Mouse (Mus musculus) kidney, embryonic 14.5 days (tissue): ENCODE results near the gene Slc13a5. TPM values are rescaled to one million over a fixed set of nuclear protein-coding genes. Genes with fewer than 3 reads are reported as not detected.

ENCODE experiments used
- ATAC-seq: fragments of 200-750 bp; cut with Nextera tagmentation; 2 replicates; pipeline ENCODE4 v1.8.0; 2017; ENCODE audit warnings: moderate number of reproducible peaks, mild to moderate bottlenecking, moderate TSS enrichment, moderate library complexity; ENCODE audit not compliant: low FRiP score, low TSS enrichment
- H3K27ac ChIP-seq: fragments of 300-500 bp; sonication (generic); 2 replicates; pipeline ENCODE4 v1.5.1; 2014; ENCODE audit warnings: low read depth, mild to moderate bottlenecking, low read length, moderate library complexity, mixed read lengths
- H3K27me3 ChIP-seq: fragments of 300-500 bp; sonication (generic); 2 replicates; pipeline ENCODE4 v1.6.1; 2014; ENCODE audit warnings: mild to moderate bottlenecking, low read length; ENCODE audit not compliant: control insufficient read depth, insufficient read depth
- H3K36me3 ChIP-seq: fragments of 300-500 bp; sonication (generic); 2 replicates; pipeline ENCODE4 v1.6.1; 2014; ENCODE audit warnings: low read length, mixed read lengths; ENCODE audit not compliant: control insufficient read depth, insufficient read depth
- H3K4me1 ChIP-seq: fragments of 300-500 bp; sonication (generic); 2 replicates; pipeline ENCODE4 v1.6.1; 2014; ENCODE audit warnings: low read length, mixed read lengths; ENCODE audit not compliant: control insufficient read depth, insufficient read depth
- H3K4me2 ChIP-seq: fragments of 300-500 bp; sonication (generic); replicated peaks from 2 replicates; pipeline ENCODE4 v1.6.1; 2014; ENCODE audit warnings: low read depth, mild to moderate bottlenecking, low read length
- H3K4me3 ChIP-seq: fragments of 300-500 bp; sonication (generic); 2 replicates; pipeline ENCODE4 v1.5.1; 2014; ENCODE audit warnings: mild to moderate bottlenecking, low read length
- H3K9ac ChIP-seq: fragments of 300-500 bp; sonication (generic); 2 replicates; pipeline ENCODE4 v1.6.1; 2014; ENCODE audit warnings: low read depth, mild to moderate bottlenecking, low read length, moderate library complexity
- H3K9me3 ChIP-seq: fragments of 300-500 bp; sonication (generic); 2 replicates; pipeline ENCODE4 v1.6.1; 2016; ENCODE audit warnings: low read length; ENCODE audit not compliant: control insufficient read depth
- WGBS: fragments of 180-500 bp; shearing (Covaris S2); extraction: QIAGEN DNeasy Blood & Tissue Kit; methylation state at CpG from one replicate; pipeline ENCODE4 v1.1.7; 2014; 5-methylcytosine and 5-hydroxymethylcytosine counted together
- polyA plus RNA-seq: library from polyadenylated mRNA; unstranded; fragments of >200 nt; fragmentation: Nextera tagmentation; extraction: Ambion mirVana; gene quantifications from 2 replicates; pipeline ENCODE4 v1.2.1, GENCODE M21; 2014

Gene Slc13a5
- polyA plus RNA-seq, 1 experiment from 2014 or later: 0.15 TPM

DNA sequence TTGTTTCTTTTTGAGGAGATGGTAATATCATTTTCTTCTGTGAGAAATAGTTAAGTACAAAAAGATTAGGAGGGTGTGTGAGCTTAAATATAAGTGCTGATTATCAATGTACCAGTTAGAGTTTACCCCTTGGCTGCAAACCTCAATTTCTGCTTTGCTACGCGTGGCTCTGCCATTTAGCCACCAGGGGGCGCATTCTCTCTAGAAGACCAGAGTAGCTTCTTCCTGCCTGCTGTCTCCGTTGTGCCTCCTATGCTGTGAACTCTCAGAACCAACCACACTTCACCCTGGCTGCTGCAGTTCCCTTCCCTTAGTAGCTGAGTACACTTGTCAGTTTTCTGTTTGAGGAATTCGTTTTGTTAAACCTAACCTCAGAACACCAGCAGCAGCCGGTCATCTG lies 45.7 kb downstream of the Slc13a5 start:
- Histone ChIP-seq H3K4me1 (no peaks in the 10 kb centered on the region), H3K4me2 (no peak overlapping the region), H3K4me3 (no peak overlapping the region), H3K27ac (no peak overlapping the region), H3K9ac (no peak overlapping the region), H3K36me3 (no peaks in the 10 kb centered on the region), H3K27me3 (no peaks in the 10 kb centered on the region), H3K9me3 (no peaks in the 10 kb centered on the region)
- WGBS: 17% methylated on average over 6 of the region's 6 CpGs
- ATAC-seq: 0 out of 2 replicates have a peak, but pooled peaks have one; percentile 61

DNA sequence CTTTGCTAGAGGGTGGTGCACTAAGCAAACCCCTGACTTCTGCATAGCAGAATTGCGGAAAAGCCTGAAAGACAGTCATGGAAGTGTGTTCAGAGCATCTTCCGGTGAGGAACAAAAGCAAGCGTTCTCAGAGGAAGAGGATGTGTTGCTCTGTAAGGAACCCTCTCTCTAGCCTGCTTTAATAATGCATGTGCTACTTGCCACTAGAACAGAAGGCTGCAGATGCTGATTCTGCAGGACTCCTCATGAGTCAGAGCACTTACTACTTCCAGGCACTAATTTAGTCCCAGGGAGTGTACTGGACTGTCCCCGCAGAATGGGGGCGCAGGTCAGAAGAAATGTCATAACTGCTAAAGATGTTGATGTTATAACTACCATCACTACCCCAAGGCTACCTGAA lies 49.9 kb downstream of the Slc13a5 start:
- no peak for ATAC-seq

DNA sequence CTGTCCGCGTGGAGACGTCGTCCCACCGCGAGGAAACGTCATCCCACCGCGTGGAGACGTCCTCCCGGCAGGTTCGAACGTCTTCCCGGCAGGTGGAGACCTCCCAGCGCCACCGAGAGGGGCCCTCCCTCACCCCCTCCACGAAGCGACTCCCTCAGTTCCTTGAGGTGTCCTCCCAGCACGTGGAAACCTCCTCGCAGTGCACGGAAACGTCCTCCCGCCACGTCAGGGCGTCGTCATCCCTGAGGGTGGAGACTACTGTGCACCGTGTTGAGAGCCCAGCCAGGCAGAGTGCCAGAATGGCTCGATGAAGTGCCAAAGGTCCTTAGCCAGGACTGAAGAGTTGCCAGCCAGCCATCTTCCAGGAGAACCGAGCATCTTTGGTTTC lies 51.6 kb downstream of the Slc13a5 start, which contains the start of gene Med31:
TSS of gene Med31 (minus strand) at position 183 of the 388 bp plus-strand sequence.
- no peaks in the 10 kb centered on the region for H3K4me1 ChIP-seq
- WGBS: 2% methylated on average over 29 of the region's 29 CpGs
- peak within 1 kb of the TSS; percentile 92 for H3K4me3 ChIP-seq

More for the DNA sequence above, 49.9 kb downstream of the Slc13a5 start:
- Histone ChIP-seq H3K27ac (no peak overlapping the region), H3K9ac (no peak overlapping the region), H3K4me2 (no peak overlapping the region), H3K27me3 (no peaks in the 10 kb centered on the region), H3K36me3 (peaks cover 10% of the 10 kb centered on the region), H3K9me3 (no peaks in the 10 kb centered on the region), H3K4me1 (no peaks in the 10 kb centered on the region), H3K4me3 (no peak overlapping the region)
- 81% methylated on average over 5 of the region's 5 CpGs for WGBS

DNA sequence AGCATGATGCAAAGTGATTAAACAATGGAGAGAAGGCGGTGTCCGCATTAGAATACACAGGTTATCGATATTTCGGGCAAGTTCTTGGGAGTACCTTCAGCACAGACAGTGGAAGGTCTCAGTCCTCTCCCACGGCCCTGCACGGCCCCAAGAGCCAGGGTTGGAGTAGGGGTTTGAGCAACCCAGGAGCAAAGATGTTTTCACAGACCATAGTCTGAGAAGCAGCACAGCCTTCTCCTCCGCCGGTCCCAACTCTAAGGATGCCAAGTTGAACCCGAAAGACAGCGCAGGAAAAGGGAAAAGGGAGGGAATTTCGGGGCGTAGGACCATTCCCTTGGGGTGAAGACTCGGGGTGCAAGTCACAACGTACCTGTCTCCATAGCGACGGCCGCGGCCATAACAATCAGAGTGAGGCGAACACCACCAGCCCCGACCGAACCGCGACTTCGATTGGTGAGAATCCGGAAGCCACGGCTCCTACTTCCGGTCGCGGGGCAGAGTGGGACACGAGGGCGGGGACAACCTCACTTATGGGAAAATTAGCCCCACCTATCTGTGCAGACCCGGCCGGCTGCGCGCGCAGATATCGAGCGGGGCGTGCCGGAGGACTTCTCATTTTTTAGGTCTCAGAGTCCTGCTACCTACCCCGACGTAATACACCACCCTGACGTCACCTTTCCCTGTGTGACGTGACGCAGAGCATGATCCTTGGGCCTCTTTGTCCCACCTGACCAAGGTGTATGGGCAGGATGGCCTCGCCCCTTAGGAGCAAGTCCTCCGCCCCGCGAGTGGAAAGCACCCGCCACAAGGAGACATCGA lies 52.2 kb downstream of the Slc13a5 start:
- no peaks in the 10 kb centered on the region for H3K4me1 ChIP-seq
- H3K27ac ChIP-seq: peak overlapping the region; percentile 55; the same call in 1 of the 2 replicates
- H3K4me3 ChIP-seq: peak overlapping the region; percentile 92
- H3K4me2 ChIP-seq: peak overlapping the region; percentile 93
- 1% methylated on average over 51 of the region's 51 CpGs for WGBS
- peak overlapping the region; percentile 86 for H3K9ac ChIP-seq
- no peaks in the 10 kb centered on the region for H3K9me3 ChIP-seq
- H3K36me3 ChIP-seq: peaks cover 33% of the 10 kb centered on the region
- no peaks in the 10 kb centered on the region for H3K27me3 ChIP-seq
- ATAC-seq: peak; percentile 95

More for the DNA sequence above, 51.6 kb downstream of the Slc13a5 start, which contains the start of gene Med31:
- Histone ChIP-seq H3K27ac (peak within 1 kb of the TSS; percentile 55; the same call in 1 of the 2 replicates), H3K9me3 (no peaks in the 10 kb centered on the region), H3K36me3 (peaks cover 27% of the 10 kb centered on the region), H3K27me3 (no peaks in the 10 kb centered on the region), H3K4me2 (peak within 1 kb of the TSS; percentile 93), H3K9ac (peak within 1 kb of the TSS; percentile 86)
- peak; percentile 80 for ATAC-seq

DNA sequence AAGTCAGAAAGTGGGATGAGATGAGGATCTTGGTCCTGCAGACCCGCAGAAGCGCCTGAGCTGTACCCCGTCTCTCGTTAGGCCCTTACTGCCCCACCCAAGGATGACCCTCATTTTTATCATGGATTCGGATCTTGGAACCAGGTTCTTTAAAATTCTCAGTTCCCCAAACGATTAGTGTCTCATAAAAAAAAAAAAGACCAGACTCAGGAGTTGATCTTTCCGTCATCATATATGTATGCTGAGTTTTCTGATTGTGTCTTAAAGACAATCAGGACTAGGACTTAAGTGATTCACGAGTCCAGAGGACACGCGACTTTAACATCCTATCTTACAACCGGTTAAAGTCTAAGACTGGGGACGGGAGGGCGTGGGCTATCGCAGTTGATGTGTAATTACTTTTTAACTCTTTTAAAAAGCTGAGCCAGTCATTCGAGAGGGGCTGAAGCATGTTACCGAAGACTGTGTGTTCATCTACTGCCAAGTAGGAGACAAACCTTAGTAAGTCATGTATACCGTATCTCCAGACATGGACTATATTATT lies 59.1 kb downstream of the Slc13a5 start:
- peaks cover 35% of the 10 kb centered on the region for H3K36me3 ChIP-seq
- H3K27ac ChIP-seq: peak overlapping the region; percentile 77; the same call in 1 of the 2 replicates
- no peaks in the 10 kb centered on the region for H3K27me3 ChIP-seq
- peak overlapping the region; percentile 76 for H3K4me2 ChIP-seq
- no peaks in the 10 kb centered on the region for H3K9me3 ChIP-seq
- H3K9ac ChIP-seq: peak overlapping the region; percentile 75
- no peak for ATAC-seq
- H3K4me1 ChIP-seq: peaks cover 14% of the 10 kb centered on the region
- WGBS: 13% methylated on average over 17 of the region's 17 CpGs
- peak overlapping the region; percentile 84 for H3K4me3 ChIP-seq

DNA sequence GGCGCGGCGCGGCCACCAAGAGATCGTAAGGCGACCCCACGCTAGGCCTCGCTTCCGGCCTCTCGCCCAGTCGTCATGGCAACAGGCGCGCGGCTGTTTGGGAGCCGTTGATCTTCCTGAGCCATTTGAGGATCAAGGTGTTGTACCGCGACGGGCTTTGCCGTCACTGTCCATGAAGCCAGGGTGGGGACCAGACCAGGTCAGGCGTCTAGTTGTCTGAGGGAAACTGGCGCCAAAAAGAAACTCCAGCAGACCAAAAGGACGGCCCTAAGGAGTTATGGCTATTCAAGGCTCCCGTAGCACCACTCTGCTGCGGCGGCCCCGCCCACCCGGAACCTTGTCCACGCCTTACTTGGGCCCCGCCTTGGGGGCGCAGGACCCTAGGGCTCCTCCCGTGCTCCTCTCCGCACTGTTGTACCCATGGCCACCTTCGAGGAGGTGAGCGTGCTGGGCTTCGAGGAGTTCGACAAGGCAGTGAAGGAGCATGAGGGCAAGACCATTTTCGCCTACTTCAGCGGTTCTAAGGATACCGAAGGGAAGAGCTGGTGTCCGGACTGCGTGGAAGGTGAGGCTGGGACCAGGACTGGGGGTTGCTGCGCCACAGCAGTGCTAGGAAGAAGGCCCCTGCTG lies 59.7 kb downstream of the Slc13a5 start, which contains the start of the genes 4933427D14Rik and Txndc17:
TSS of gene 4933427D14Rik (minus strand) at position 256 of the 630 bp plus-strand sequence.
TSS of gene Txndc17 (plus strand) at position 344 of the 630 bp plus-strand sequence.
- Histone ChIP-seq H3K27me3 (no peaks in the 10 kb centered on the region), H3K36me3 (peaks cover 32% of the 10 kb centered on the region), H3K4me2 (peak within 1 kb of the TSS; percentile 76), H3K4me3 (peak within 1 kb of the TSS; percentile 84), H3K4me1 (peaks cover 14% of the 10 kb centered on the region), H3K9ac (peak within 1 kb of the TSS; percentile 75), H3K27ac (peak within 1 kb of the TSS; percentile 77), H3K9me3 (no peaks in the 10 kb centered on the region)
- ATAC-seq: peak; percentile 97
- under 1% methylated on average over 42 of the region's 42 CpGs for WGBS

DNA sequence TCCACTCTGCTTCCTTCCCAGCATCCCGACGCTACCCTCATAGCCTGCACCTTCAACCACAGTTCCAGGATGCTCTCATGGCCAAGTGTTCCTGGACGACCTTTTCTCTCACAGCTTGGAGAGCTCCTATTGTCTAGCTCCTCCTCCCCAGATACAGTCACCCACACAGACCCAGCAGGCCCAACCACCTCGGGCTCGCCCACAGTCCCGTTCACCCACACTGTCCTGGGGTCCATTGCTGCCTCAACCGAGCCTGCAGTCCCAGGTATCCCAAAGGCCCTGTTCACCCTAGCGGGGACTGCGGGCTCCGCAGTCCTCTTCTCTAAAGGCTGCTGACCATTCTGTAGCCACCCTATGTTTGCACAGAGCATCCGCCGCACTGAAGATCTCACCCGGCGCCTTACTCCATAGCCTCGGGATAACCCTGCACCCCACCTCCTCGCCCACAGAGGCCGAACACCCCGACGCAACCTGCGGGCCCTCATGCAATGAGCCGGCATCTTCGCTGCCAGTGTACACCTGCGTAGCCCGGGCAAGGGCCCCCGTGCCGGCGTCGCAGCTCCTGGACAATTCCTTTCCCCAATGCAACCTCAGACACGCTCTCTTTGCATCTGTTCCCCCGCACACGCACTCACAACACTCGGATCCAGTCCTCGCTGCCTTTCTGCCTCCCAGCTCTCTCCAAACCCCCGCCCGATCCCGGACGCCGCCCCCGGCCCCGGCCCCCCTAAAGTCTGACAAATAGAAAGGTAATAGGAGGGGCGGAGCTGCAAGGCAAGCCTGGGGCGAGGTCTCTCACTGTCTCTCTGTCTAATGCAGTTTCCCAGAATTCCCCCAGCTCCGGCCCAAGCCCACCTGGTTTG lies 60.5 kb downstream of the Slc13a5 start, which contains the start of gene Gm43951:
TSS of gene Gm43951 (minus strand) at position 500 of the 863 bp plus-strand sequence.
- peaks cover 27% of the 10 kb centered on the region for H3K36me3 ChIP-seq
- peak within 1 kb of the TSS; percentile 76 for H3K4me2 ChIP-seq
- ATAC-seq: peak; percentile 50
- no peaks in the 10 kb centered on the region for H3K9me3 ChIP-seq
- H3K27me3 ChIP-seq: no peaks in the 10 kb centered on the region
- peaks cover 14% of the 10 kb centered on the region for H3K4me1 ChIP-seq
- peak within 1 kb of the TSS; percentile 84 for H3K4me3 ChIP-seq
- WGBS: under 1% methylated on average over 42 of the region's 43 CpGs
- H3K9ac ChIP-seq: peak within 1 kb of the TSS; percentile 75
- peak within 1 kb of the TSS; percentile 77 for H3K27ac ChIP-seq

DNA sequence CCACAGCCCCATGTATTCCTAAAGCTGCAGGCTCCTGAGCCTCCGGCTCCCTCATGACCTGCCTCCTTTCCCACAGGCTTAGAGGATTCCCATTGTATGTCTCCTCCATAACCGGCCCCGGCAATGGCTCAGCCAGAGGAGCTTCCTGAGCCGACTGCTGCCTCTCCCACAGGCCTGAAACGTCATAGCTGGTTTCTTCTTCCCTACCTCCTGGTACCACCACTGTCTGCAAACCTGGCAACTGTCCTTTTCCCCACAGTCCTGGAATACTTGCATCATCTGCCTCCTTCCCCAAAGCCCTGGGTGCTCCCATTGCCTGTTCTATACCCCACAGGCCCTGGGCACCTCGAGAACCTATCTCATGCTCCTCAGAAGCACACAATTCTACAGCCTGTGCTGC lies 61.8 kb downstream of the Slc13a5 start:
- Histone ChIP-seq H3K4me3 (no peak overlapping the region), H3K36me3 (peaks cover 22% of the 10 kb centered on the region), H3K4me2 (no peak overlapping the region), H3K27me3 (no peaks in the 10 kb centered on the region), H3K9ac (no peak overlapping the region), H3K4me1 (peaks cover 14% of the 10 kb centered on the region), H3K9me3 (no peaks in the 10 kb centered on the region), H3K27ac (no peak overlapping the region)
- ATAC-seq: no peak
- 81% methylated on average over 6 of the region's 6 CpGs for WGBS
